Mouse (Mus musculus): ENCODE results near the gene Brd3os. TPM values are rescaled to one million over a fixed set of nuclear protein-coding genes. Genes with fewer than 3 reads are reported as not detected.
A peak's percentile ranks its signal among the peaks of the same experiment; 100 is the strongest.

The Brd3os gene
- total RNA-seq (2021): 1 to 10 TPM in 1 of 2 experiments, under 1 TPM in 1; 0.94 to 1.6 TPM
- long read RNA-seq, experiment 1, partial matches to known transcripts: 0 of 3 reads
- long read RNA-seq, experiment 1, other reads (novel, unspliced or antisense): 0 of 3 reads
- long read RNA-seq, experiment 2, partial matches to known transcripts: 0 of 2 reads
- long read RNA-seq, experiment 2, other reads (novel, unspliced or antisense): 1 of 2 reads

DNA sequence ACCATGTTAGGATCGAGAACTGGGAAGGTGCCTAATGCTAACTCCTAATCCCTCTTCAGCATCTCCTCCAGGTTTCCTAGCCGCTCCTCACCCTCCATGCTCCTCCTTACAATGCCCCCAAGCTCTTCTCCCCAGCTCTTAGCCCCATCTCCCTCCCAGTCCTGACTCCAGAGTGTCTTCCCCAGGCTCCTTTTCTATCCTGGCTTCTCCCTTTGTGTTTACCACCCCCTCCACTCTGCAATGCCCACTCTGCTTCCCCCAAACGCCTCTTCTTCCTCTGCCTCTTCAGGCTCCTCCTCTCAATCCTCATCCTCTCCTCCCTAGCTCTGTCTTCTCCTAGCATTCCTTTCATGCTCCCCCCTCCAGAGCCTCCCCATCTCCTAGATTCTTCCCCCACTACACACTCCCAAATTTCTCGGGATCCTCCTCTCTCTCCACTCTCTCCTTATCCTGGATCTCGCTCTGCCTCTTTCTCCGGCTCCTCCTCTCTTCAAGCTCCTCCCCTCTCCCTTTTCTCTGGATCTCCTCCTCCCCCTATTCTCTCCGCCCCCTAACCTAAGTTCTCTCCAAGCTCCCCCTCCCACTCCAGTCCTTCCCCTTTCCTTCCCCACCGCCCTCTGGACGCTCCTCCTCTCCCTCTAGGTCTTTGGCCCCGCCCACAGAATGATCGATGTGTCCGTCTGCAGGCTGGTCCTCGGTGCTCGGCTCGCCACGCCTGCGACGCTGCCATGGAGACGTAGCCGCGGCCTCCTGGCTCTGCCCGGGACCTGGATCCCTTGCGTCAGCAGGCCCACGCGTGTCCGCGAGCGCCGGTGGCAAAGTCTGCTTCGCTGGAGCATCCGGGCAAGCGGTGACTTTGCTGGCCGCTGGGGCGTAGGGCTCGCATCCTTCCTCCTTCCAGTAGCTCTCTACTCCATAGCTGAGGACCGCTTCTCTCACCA is at the start of gene Brd3os:
Gene Brd3os, plus strand, starts transcription at position 558 of the 941 bp plus-strand sequence.
- peak; percentile 91 for DNase-seq

DNA sequence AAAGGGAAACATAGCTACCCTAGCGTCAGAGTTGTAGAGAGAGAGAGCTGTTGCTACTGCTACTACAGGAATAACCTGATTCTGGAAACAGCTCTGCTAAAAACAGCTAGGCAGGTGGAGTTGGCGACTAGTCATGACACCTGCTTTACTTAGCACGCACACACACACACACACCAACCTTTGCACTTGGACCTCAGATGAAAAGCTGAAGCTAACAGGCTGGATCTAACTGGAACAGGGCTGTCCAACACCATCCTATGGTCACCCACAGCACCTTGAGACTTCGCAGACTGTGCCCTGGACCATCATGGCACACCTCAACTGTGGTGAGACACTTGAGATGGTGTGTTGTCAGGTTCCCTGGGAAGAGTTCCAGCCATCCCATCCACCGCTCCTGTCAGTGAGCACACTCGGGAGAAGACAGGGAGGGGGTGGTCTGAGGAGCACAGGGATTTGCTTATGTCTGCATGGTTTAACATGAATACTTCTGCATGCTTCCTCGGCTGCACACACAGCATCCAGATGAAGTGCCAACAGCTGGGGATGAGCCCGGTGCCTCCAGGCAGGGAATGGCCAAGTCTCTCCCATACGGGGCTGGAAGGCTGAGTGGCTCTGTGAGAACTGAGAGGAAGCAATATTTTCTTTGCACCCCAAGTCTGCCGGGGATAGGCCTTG is 47.8 kb upstream of the Brd3os start:
- no peak for DNase-seq

DNA sequence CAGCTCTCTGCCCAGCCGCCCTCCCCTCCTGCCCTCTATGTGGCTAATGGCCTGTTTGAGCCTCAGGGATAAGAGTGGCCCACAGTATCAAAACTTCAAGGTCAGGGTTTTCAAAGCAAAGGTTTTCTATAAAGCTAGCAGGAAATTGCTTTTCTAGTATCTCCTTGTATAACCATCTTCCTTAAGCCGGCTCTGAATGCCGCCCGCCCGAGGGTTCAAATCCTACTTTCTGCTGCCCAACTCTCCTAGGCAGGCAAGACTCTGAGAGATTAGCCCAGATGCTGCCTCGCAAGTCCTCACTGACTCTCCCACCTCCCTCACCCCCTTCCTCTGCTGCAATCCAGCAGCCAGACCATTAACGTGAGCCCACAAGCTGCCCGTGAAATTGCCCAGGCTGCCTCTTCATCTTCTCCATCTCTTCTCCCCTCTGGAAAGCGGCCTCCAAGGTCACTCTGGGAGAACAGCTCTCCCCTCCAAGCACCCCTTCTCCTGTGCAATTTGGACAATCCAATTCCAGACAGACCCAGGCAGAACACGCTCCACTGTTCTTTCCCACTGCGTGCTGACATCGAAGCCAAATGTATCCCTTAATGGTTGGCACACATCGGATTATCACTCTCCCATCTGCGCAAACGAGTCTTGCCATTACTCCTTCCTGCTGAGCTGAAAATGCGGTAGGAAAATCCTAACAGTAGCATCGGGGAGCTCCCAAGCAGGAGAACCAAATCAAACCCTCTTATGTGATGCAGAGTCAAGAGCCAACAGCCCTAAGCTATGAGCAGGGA is 45.3 kb upstream of the Brd3os start:
- DNase-seq: no peak

DNA sequence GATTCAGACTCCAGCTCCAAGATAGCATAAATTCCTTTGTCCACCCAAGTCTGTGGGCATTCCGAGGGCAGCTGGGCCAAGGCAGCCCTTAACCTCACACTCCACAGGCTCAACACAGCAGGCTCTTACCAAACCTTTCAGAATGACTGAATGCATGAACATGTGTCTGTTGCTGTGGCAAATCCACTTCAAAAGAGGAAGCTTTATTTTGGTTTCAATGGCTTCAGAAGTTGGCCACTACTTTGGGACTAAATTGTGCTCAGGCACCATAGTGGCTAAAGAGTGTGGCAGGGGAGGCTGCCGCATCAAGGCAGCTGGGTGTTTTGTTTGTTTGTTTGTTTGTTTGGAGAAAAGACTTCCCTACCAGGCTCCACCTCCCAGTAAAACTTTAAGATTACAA is 42.0 kb upstream of the Brd3os start:
- DNase-seq: no peak

DNA sequence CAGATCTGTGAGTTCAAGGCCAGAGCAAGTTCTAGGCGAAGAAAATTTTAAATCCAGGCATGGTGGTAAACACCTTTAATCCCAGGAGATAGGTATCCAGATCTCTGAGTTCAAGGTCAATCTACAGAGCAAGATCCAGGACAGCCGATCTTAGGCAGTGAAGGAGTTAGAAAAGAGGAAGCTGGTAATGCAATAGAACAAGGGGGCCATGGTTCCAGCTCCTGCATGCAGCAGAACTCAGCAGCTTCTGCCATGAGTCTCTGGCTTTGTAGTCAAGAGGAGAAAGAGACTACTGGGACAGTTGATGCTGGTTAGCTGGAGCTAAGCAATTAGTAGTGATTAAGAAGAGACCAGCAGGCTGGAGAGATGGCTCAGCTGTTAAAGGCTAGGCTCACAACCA is 40.6 kb upstream of the Brd3os start:
- no peak for DNase-seq

DNA sequence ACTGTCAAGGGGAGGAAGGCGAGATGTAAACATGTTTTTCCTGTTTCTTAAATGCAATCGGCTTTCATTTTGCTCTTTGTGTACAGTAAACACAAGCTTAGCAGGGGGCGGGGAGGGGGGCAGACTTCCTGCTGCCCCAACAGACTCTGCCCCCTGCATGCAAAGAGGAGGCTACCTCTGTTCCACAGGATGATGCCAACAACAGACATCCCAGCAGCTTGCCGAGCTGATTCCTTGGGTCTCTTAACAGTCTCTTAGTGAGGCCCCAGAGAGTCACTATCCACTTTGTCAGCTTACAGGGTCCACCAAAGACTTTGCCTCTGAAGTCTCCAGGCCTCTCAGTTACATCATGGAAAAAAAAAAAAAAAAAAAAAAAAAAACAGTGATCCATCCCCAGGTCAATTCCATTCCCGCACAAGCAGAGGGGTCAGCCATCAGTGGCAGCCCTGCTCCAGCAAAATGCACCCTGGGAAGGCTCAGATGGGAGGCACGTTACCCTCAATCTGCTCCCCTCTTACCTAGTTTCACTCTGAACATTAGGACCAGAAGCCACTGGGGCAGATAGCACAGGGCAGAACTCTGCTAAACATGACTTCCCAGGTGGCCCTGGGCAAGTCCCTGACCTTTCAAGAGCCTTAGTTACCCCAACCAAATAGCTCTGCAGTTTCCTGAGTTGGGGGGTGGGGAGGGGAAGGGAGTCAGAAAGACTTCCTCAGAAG is 37.6 kb upstream of the Brd3os start:
- no peak for DNase-seq

DNA sequence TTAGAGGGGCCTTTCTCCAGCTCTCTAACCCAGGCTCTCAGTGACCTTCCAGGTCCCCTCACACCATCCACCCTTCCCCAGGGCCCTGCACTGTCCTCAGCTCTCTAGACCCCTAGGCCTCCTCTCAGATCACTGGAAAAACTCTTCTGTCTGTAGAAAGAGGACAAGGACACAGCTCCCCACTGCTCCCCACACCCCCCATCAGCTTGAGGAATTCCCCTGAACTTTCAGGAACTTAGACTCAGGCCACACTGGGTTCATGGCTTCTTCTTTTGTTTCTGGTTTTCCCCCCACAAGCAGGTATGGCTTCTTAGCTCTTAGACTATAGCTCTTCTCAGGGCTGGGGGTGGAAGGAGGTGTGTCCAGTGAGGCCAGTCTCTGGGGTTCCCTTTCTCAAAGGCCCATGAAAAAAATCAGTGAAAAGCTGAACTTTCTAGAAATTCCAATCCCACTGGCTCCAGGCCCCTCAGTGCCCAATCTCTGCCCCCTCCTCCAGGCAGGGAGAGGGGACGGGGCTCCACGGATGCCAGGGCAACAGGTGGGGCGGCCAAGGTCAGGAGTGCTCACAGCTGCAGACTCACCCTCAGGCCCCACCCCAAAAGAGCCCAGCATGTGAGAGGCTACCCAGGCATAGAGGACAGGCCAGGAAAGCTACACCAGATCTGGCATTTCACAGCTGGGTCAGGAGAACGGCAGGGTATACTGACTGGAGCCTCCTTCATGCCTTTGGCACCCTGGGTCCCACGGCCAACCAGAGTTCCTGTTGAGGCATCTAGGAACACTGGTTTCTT is 36.8 kb upstream of the Brd3os start:
- DNase-seq: no peak

DNA sequence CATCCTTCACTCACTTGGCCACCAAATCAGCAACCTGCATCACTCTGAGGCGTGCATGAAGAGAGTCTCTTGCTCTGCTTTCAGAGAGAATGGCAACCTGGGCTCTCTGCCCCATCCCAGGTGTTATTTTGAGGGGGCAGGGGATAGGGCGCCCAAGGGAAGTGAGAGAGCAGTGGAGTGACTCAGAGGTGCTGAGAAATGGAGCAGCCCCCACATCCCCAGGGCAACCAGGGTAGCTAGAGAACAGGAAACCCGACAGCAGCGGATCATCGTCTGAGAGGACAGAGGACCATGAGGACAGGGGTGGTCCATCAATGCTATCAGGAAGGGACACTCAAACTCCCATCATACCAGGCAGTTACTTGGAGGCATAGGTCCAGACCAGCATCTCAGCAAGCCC is 35.2 kb upstream of the Brd3os start:
- no peak for DNase-seq

DNA sequence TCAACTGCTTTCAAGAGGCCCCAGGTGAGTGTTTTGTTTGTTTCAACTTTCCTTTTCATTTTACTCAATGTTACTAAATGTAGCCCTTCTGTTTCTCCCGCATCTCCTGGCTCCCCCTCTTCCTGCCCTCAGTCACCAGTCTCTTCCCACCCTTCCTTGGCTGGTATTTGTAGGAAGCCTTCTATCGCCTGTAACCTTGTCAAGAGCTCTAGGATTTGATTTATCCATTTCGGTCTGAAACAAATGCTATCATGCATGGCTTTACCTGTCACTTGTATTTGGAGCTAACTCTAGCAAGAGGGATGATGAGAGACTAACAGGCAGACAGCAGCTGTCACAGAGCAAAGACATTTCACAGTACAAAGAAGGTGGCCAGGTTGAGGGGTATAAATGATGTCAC is 33.9 kb upstream of the Brd3os start:
- DNase-seq: no peak

DNA sequence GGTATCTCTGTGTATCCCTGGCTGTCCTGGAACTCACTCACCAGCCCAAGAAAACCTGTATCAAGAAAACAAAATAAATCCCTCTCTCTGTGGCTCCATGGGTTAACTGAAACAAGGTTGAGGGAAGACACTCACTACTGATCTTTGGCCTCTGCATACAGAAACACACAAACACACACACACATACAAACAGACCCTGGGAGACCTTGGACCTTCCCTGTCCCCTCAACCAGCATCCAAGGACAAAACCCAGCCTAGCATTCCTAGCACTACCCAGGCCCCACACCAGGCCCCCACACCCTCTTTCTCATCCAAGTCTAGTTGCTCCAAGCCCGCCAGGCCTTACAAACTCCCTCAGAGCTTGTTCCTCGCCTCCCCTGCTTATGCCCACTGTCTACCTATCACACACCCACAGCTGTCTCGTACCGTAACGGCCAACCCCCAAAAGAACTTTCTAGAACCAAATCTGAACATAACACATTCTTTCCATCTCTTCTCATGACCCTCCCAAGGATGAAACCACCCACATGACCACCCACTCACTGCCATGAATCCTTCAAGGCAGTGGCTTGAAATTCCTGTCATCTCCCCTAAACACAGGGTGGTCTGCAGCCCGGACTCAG is 31.5 kb upstream of the Brd3os start:
- DNase-seq: no peak

DNA sequence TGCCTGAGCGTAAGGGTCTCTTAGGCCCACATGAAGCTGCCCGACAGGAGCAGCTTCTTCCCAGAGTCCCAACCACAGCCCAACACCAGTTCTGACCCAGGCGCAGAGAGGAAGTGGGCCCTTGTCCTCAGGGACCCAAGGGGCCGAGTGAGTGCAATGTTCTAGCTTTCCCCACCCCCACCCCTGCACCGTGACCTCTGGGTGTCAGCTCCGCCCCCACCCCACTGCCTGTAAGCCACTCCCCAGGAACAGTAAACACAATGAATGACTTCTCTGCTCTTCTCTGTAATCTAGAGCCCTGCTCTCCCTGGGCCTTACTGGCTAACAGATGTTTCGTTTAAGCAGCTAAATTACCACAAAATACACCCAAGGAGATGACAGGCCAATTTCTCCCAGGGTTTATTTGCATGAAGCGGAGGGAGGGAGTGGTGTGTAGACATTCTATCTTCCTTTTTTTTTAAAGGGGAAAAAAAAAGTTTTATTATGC is 30.4 kb upstream of the Brd3os start:
- DNase-seq: no peak

DNA sequence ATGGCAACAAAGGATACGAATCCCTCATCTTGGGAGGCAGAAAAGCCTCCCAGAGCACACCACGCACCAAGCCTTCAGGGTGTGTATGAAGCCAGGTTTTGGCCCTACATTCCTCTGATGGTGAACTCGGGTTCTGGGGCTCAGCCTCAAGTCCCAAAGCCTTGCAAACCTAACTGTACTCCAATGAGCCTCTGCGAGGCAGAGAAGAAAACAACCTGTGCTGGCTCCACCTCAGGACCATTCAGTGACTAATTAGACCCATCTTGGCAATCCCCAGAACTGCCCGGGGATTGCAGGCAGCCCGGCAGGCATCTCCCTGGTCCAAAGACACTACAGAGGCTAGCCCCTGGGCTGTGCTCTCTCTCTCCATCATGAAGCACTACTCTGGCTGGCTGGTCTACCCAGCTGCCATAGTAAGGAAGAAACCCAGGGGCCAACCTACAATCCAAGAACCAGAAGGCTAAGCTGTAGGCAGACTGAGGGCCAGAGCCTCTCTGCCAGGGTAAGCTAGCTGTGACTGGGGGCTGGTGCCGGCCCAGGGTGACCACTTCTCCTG is 29.8 kb upstream of the Brd3os start:
- no peak for DNase-seq

DNA sequence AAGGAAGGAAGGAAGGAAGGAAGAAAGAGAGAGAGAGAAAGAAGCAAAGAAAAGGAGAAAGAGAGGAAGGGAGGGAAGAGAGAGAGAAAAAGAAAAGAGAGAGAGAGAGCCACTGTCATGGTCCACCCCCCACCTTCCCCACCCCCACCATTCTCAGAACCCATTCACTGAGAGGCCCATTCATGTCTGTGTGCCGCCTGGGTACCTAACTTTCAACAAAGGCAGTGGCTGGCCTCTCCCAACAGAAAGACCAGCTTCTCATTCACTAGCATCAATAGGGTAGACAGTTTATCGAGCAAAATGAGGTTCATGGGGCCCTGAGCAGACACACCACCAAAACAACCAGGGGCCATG is 28.6 kb upstream of the Brd3os start:
- no peak for DNase-seq

DNA sequence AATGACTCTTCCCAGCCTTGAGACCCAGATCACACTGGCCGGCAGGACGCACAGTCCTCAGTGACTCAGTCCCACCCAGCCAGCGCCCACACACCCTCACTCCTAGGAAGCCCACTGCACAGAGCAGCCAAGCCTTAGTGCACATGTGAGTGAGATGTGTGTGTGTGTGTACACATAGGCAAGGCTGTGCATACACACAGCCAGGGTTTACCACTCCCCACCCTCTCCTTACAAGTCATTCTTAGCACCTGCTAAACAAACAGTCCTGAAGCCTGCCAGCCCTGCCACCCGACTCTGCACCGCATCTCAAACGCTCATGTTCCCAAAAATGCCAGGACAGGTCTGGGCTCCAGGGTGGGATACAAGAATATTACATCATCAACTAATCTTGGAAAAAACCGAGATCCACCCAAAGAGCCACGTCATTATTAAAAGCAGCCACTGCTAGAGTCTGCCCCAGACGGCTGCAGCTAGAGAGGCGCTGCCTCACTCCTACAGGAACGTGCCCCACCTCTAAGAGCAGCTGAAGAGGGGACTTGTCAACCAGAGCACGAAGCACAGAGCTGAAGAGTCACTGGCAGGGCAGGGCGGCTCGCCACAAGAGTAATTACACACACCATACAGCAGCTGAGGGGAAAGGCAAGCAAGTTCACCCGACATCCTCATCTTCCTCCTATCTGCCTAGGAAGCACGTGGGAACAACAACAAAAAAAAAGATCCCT is 28.0 kb upstream of the Brd3os start:
- DNase-seq: no peak

DNA sequence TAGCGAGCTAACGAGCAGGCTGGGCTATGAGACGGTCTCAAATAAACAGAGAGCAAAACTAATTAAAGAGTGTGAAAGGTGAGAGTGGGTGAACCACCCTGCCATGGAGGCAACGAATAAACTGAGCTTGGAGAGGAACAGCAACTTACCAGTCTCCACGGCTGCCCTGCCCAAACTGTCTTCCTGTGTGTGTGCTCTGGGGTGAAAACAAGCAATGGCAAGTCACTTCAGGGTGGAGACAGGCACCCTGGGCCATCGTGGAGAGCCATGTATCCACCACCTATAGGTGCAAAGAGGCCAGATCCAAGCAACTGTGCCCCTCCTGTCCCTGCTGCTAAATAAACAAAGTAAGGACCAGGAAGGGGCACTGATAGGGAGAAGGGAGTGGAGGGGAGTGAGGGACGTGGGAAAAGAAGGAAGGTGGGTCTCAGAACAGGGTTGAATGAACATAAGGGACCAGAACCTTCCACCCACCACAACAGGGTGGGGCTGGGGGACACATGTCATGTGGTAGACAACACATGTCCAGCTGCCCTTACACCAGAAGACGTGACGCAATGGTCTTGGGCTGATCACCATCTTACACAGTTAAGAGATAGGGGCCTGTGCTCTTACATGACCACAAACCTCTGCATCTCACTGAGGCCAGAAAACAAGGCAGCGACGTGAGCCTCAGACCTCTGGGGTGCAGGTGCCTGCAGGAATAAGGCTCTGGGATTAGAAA is 26.9 kb upstream of the Brd3os start:
- no peak for DNase-seq

DNA sequence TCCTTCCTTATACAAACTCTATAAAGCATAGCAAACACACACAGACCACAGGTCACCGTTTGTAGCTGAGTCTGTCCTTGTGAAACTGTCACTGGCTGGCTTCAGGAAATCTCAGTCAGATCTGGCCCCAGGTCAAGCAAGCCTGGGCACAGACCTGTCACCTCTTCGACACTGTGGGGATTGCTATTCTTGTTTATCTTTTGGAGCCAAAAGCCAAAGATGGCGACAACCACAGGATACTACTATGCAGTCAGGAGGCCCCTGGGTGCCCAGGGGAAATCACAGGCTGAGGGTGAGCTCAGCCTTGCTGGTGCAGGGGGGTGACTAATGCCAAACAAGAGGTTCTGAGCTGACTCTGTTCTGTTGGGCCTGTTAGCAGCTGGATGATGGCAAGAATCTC is 25.7 kb upstream of the Brd3os start:
- no peak for DNase-seq

DNA sequence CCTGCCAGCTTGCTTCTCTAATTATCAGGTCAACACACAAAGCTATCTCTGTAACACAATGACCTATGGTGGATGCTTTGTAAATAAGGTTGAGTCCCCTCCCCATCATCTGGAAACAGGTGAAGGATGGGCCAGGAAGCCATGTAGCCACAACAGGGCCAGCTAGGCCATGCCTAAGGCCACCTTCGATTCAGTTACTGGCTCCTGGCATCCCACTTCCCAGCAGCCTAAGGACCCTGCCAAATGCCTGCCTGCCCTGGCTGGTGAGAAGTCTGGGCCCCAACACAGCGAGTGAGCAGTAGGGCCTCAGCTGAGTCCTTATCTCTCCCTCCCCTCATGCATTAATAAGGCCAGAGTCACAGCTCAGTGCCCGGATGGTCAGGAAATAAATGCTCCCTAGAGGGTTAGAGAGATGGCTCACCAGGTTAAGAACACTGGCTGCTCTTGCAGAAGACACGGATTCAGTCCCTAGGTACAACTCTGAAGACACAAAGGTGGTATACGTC is 24.4 kb upstream of the Brd3os start:
- no peak for DNase-seq

DNA sequence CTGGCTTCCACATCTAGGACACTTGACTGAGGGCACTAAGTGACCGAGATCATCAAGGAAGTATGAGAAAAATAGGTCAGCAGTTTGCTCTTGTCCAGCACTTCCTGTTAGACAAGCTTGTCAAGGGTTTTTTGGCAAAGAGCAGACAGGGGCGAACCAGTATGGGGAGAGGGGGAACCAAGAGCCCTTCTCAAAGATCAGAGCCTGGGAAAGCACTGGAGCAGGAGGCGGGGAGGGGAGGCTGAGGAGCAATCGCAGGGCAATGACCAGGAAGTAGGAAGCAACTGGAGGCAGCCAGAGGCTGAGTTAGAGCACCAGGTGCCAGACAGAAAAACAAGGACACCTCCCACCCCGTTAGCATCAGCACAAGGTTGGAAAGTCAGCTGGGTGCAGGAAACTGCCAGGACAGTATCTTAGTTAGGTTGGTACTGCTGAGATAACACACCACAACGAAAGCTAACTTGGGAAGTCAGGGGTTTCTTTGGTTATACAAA is 23.5 kb upstream of the Brd3os start:
- DNase-seq: no peak
